Mouse (Mus musculus) c-Kit-positive CD71-positive TER-119-positive erythroid progenitor cells, embryonic 14.5 days (primary cell): ENCODE results near the gene Foxf1.

Experiments used
- DNase-seq: peaks from one replicate; pipeline ENCODE4 v3.0.0-alpha.2; 2013; ENCODE audit warnings: low spot score

Foxf1 gene

GRCm38 (mm10) chr8:121130522-121130921 is 46.3 kb downstream of the Foxf1 start:
- DNase-seq: no peak

GRCm38 (mm10) chr8:121132961-121133513 is 48.9 kb downstream of the Foxf1 start:
- DNase-seq: no peak

- no peak for DNase-seq
Observed at GRCm38 (mm10) chr8:121134102-121134501, 49.9 kb downstream of the Foxf1 start.

GRCm38 (mm10) chr8:121134512-121134911 is 50.3 kb downstream of the Foxf1 start:
- DNase-seq: no peak

GRCm38 (mm10) chr8:121136856-121137255 is 52.7 kb downstream of the Foxf1 start:
- no peak for DNase-seq
